Mouse (Mus musculus) B cell, adult 2 months (primary cell): Measurements from ENCODE around the gene Kif3b.
"Not testable (repeated sequence)": the region's sequence is repeated elsewhere in the genome, so short reads cannot be mapped to it uniquely, and the experiment has no call there.

Experiments
- DNase-seq, 2 experiments: peaks; one replicate each; pipeline ENCODE4 v3.0.0; 2022

Gene Kif3b

DNA sequence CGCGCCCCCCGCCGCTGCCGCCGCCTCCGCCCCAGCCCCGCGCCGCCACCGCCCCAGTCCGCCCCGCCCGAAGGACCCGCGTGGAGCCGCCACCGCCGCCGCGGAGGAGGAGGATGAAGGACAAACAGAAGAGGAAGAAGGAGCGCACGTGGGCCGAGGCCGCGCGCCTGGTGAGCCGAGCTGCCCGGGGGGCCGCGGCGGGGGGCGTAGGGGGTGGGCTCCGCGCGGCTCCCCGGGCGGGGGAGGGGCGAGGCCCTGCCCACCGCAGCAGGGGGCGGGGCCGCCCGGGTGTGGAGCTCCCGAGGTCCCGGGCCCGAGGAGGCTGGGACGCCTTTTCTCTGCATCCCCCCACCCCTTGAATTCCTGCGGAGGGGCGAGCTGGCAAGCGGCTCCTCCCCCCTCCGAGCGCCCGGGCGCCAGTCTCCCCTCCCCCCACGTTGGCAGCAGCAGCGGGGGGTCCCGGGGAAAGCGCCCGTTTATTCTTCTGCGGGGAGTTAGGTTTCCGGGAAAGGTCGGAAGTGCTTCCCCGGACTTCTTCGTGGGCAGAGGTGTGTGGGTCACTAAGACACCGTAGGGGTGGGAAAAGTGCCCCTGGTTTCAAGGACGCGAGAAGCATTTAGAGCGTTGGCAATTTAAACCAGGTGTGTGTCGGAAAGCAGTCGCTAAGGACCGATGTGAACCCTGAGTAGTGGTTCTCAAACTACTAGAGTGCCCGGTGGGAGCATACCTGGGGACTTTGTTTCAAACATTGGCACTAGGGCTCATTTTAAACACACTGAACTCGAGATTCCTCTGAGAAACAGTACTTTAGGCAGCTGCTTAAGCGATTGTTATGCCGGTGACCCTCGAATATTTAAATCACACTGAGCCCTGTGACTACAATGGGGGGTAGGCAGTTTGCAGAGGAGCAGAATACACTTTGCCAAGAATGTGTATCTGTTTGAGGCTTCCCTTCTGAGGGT, 55.3 kb downstream of the Kif3b start:
- DNase-seq, result peak; percentile 41 to 55

GRCm38 (mm10) chr2:153347183-153347781, 56.1 kb downstream of the Kif3b start:
- DNase-seq, result peak; percentile 27 to 32

GRCm38 (mm10) chr2:153348100-153348831, 57.1 kb downstream of the Kif3b start:
- DNase-seq, result peak; percentile 10 to 25

GRCm38 (mm10) chr2:153350552-153351181, 59.5 kb downstream of the Kif3b start:
- peak; percentile 19 to 20 for DNase-seq

DNA sequence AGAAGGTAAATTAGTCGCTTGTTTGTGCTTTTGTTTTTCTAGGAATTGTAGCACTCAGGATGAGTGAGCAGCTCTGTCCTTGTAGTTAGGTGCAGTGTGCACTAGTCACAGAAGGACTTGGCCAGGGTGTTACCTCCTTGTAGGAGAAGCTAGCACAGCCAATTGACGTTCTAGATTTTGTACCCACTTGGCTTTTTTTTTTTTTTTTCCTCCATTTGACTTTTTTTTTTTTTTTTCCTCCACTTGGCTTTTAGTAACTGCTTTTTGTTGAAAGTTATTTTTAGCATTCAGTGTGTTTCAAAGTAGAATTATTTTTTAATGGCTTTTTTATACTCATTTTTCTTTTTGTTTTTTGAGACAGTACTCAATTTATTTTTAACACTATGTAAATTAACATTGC, 63.4 kb downstream of the Kif3b start:
- DNase-seq, result no peak

DNA sequence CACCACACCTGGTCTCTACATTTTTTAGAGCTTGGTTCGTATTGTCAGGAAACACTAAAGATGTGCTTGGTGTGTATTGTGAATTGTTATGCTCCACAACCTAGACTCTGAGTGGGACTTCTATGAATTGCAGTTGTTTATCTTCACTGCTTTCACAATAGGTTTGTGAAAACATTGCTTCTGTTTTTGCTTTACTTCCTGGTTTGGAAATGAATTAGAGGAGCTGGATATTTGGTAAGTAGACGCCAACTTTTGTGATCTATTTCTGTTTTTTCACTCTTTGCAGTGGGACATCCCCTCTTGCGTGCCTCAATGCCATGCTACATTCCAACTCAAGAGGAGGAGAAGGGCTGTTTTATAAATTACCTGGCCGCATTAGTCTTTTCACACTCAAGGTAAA, 65.6 kb downstream of the Kif3b start:
- DNase-seq, result no peak

- no peak for DNase-seq
These were observed 70.0 kb downstream of the Kif3b start for GRCm38 (mm10) chr2:153361101-153361710.

- not testable (repeated sequence) for DNase-seq
These were observed 73.3 kb downstream of the Kif3b start for GRCm38 (mm10) chr2:153364531-153364930.

GRCm38 (mm10) chr2:153370871-153371270, 79.7 kb downstream of the Kif3b start:
- no peak for DNase-seq

DNA sequence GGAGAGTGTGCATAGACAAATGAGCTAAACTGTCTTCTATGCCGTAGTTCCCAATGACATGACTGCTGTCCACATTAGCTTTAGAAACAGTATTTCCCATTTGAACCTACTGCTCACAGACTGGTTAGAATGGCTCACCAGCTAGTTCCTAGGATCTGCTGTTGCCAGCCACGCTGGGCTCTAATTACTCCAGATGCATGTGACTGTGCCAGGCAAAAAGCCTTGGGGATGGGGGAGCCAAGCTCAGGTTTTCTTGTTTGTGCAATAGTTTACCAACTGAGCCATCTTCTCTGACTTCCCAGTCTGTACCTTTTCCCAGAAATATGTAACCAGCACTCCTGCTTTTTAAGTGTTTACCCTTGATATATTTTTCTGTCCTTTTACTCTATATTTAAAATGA, 84.2 kb downstream of the Kif3b start:
- no peak for DNase-seq

- DNase-seq, result no peak
These were observed 89.3 kb downstream of the Kif3b start for GRCm38 (mm10) chr2:153380479-153380878.
